Mouse (Mus musculus): ENCODE results near the gene Dbndd2. TPM values are rescaled to one million over a fixed set of nuclear protein-coding genes. Genes with fewer than 3 reads are reported as not detected.

Dbndd2 gene
- polyA plus RNA-seq, 1 experiment = 13.1 TPM

GRCm38 (mm10) chr2:164505619-164506347, 19.9 kb downstream of the Dbndd2 start:
- DNase-seq (ENCODE audit: low read depth) = no peak
- TF ChIP-seq POLR2A (IDR thresholded peaks at IDR 0.05; ENCODE audit: borderline replicate concordance, extremely low read depth, insufficient read depth, insufficient read length, poor library complexity, severe bottlenecking) (no peak), CTCF (IDR thresholded peaks at IDR 0.05; ENCODE audit: borderline replicate concordance, extremely low read depth, insufficient read depth, insufficient read length) (no peak)

- TF ChIP-seq CTCF (IDR thresholded peaks at IDR 0.05; ENCODE audit: borderline replicate concordance, extremely low read depth, insufficient read depth, insufficient read length) (no peak), POLR2A (IDR thresholded peaks at IDR 0.05; ENCODE audit: borderline replicate concordance, extremely low read depth, insufficient read depth, insufficient read length, poor library complexity, severe bottlenecking) (no peak)
- no peak for DNase-seq (ENCODE audit: low read depth)
These were observed 21.9 kb downstream of the Dbndd2 start for GRCm38 (mm10) chr2:164507811-164508210.

GRCm38 (mm10) chr2:164510621-164511190, 24.8 kb downstream of the Dbndd2 start:
- TF ChIP-seq POLR2A (IDR thresholded peaks at IDR 0.05; ENCODE audit: borderline replicate concordance, extremely low read depth, insufficient read depth, insufficient read length, poor library complexity, severe bottlenecking) (no peak), CTCF (IDR thresholded peaks at IDR 0.05; ENCODE audit: borderline replicate concordance, extremely low read depth, insufficient read depth, insufficient read length) (no peak)
- DNase-seq (ENCODE audit: low read depth) = no peak

GRCm38 (mm10) chr2:164512121-164512909, 26.4 kb downstream of the Dbndd2 start:
- no peak for DNase-seq (ENCODE audit: low read depth)
- TF ChIP-seq POLR2A (IDR thresholded peaks at IDR 0.05; ENCODE audit: borderline replicate concordance, extremely low read depth, insufficient read depth, insufficient read length, poor library complexity, severe bottlenecking) (no peak), CTCF (IDR thresholded peaks at IDR 0.05; ENCODE audit: borderline replicate concordance, extremely low read depth, insufficient read depth, insufficient read length) (no peak)

- TF ChIP-seq CTCF (IDR thresholded peaks at IDR 0.05; ENCODE audit: borderline replicate concordance, extremely low read depth, insufficient read depth, insufficient read length) (no peak), POLR2A (IDR thresholded peaks at IDR 0.05; ENCODE audit: borderline replicate concordance, extremely low read depth, insufficient read depth, insufficient read length, poor library complexity, severe bottlenecking) (no peak)
- no peak for DNase-seq (ENCODE audit: low read depth)
These were observed 27.5 kb downstream of the Dbndd2 start for GRCm38 (mm10) chr2:164513389-164513788.

- no peak for DNase-seq (ENCODE audit: low read depth)
- no peak for TF ChIP-seq CTCF (IDR thresholded peaks at IDR 0.05; ENCODE audit: borderline replicate concordance, extremely low read depth, insufficient read depth, insufficient read length)
- TF ChIP-seq POLR2A (IDR thresholded peaks at IDR 0.05; ENCODE audit: borderline replicate concordance, extremely low read depth, insufficient read depth, insufficient read length, poor library complexity, severe bottlenecking) = no peak
These were observed 29.0 kb downstream of the Dbndd2 start for GRCm38 (mm10) chr2:164514916-164515315.

GRCm38 (mm10) chr2:164515897-164516296, 30.0 kb downstream of the Dbndd2 start:
- TF ChIP-seq CTCF (IDR thresholded peaks at IDR 0.05; ENCODE audit: borderline replicate concordance, extremely low read depth, insufficient read depth, insufficient read length) (no peak), POLR2A (IDR thresholded peaks at IDR 0.05; ENCODE audit: borderline replicate concordance, extremely low read depth, insufficient read depth, insufficient read length, poor library complexity, severe bottlenecking) (no peak)
- no peak for DNase-seq (ENCODE audit: low read depth)

- DNase-seq (ENCODE audit: low read depth) = peak; percentile 5
- TF ChIP-seq POLR2A (IDR thresholded peaks at IDR 0.05; ENCODE audit: borderline replicate concordance, extremely low read depth, insufficient read depth, insufficient read length, poor library complexity, severe bottlenecking) (no peak), CTCF (IDR thresholded peaks at IDR 0.05; ENCODE audit: borderline replicate concordance, extremely low read depth, insufficient read depth, insufficient read length) (no peak)
These were observed 30.7 kb downstream of the Dbndd2 start for GRCm38 (mm10) chr2:164516592-164516991.

GRCm38 (mm10) chr2:164517485-164518221, 31.7 kb downstream of the Dbndd2 start:
- DNase-seq (ENCODE audit: low read depth) = peak; percentile 32

GRCm38 (mm10) chr2:164518266-164519170, 32.6 kb downstream of the Dbndd2 start:
- DNase-seq (ENCODE audit: low read depth) = peak; percentile 69
- TF ChIP-seq POLR2A (IDR thresholded peaks at IDR 0.05; ENCODE audit: borderline replicate concordance, extremely low read depth, insufficient read depth, insufficient read length, poor library complexity, severe bottlenecking) = no peak
- TF ChIP-seq CTCF (IDR thresholded peaks at IDR 0.05; ENCODE audit: borderline replicate concordance, extremely low read depth, insufficient read depth, insufficient read length) = no peak

More at GRCm38 (mm10) chr2:164517485-164518221, 31.7 kb downstream of the Dbndd2 start:
- peak; percentile 88 for TF ChIP-seq CTCF (IDR thresholded peaks at IDR 0.05; ENCODE audit: borderline replicate concordance, extremely low read depth, insufficient read depth, insufficient read length)
- no peak for TF ChIP-seq POLR2A (IDR thresholded peaks at IDR 0.05; ENCODE audit: borderline replicate concordance, extremely low read depth, insufficient read depth, insufficient read length, poor library complexity, severe bottlenecking)
